Mouse (Mus musculus) ES-E14 (cell line): Measurements from ENCODE around the gene Nyap2. TPM values are rescaled to one million over a fixed set of nuclear protein-coding genes. Genes with fewer than 3 reads are reported as not detected.

Source experiments
- DNase-seq: peaks from one replicate; pipeline ENCODE4 v3.0.0-alpha.2; 2013; ENCODE audit warnings: low read depth, low spot score
- H3K27ac ChIP-seq: 2 replicates; pipeline ENCODE4 v1.5.1; 2012; ENCODE audit warnings: low read depth, mild to moderate bottlenecking, low read length, moderate library complexity, mixed read lengths; ENCODE audit not compliant: poor library complexity, insufficient read depth, severe bottlenecking
- H3K36me3 ChIP-seq: 2 replicates; pipeline ENCODE4 v1.6.1; 2012; ENCODE audit warnings: mild to moderate bottlenecking, low read length, moderate library complexity, mixed read lengths; ENCODE audit not compliant: control insufficient read depth, poor library complexity, insufficient read depth, severe bottlenecking
- H3K4me1 ChIP-seq, 2 experiments: fragments of 150-350 bp in 1 of 2; sonication (generic) in 1 of 2; 2 replicates each; pipeline ENCODE4 v1.6.1; 2012; ENCODE audit warnings: low read length in 2 of 2, mild to moderate bottlenecking in 1 of 2, mixed read lengths in 1 of 2; ENCODE audit not compliant: control insufficient read depth in 2 of 2, insufficient read depth in 2 of 2, poor library complexity in 1 of 2
- H3K4me3 ChIP-seq, 2 experiments: fragments of 150-350 bp in 1 of 2; sonication (generic) in 1 of 2; 2 replicates each; pipeline ENCODE4 v1.5.1; 2012; ENCODE audit warnings: low read length in 2 of 2, low read depth in 1 of 2, mild to moderate bottlenecking in 1 of 2, mixed read lengths in 1 of 2; ENCODE audit not compliant: insufficient read depth in 1 of 2, poor library complexity in 1 of 2, severe bottlenecking in 1 of 2
- H3K9ac ChIP-seq: 2 replicates; pipeline ENCODE4 v1.6.1; 2012; ENCODE audit warnings: low read depth, mild to moderate bottlenecking, low read length, mixed read lengths; ENCODE audit not compliant: poor library complexity, insufficient read depth, severe bottlenecking
- H3K9me3 ChIP-seq: fragments of 150-350 bp; sonication (generic); 2 replicates; pipeline ENCODE4 v1.6.1; 2012; ENCODE audit warnings: low read depth, mild to moderate bottlenecking, low read length; ENCODE audit not compliant: control insufficient read depth, insufficient read depth
- CHD2 ChIP-seq: IDR thresholded peaks from 2 replicates; pipeline ENCODE4 v1.6.1; 2014; ENCODE audit warnings: mild to moderate bottlenecking, low read depth, low read length, inconsistent platforms
- HCFC1 ChIP-seq: IDR thresholded peaks from 2 replicates; pipeline ENCODE4 v1.6.1; 2012; ENCODE audit warnings: low read length, inconsistent platforms, borderline replicate concordance; ENCODE audit not compliant: insufficient read depth
- MAFK ChIP-seq: IDR thresholded peaks from 2 replicates; pipeline ENCODE4 v1.6.1; 2014; ENCODE audit warnings: mild to moderate bottlenecking, low read depth, low read length, inconsistent platforms; ENCODE audit not compliant: insufficient read depth
- ZC3H11A ChIP-seq: IDR thresholded peaks from 2 replicates; pipeline ENCODE4 v1.6.1; 2012; ENCODE audit warnings: low read depth, mild to moderate bottlenecking, inconsistent platforms, low read length, borderline replicate concordance
- ZNF384 ChIP-seq: IDR thresholded peaks from 2 replicates; pipeline ENCODE4 v1.6.1; 2012; ENCODE audit warnings: low read depth, low read length, inconsistent platforms
- in situ Hi-C, 2 experiments: fragments of 600-800 bp; cut with MboI; formaldehyde crosslinking; loops; one replicate each; pipeline ENCODE4 v1.15.1; 2025; ENCODE audit warnings: low sequenced_read_pairs in 2 of 2, inconsistent platforms in 1 of 2; ENCODE audit not compliant: unreplicated experiment in 2 of 2
- total RNA-seq: library from RNA; depleted of rRNA; stranded (reverse); fragments of 300-350 nt; gene quantifications from 2 replicates; pipeline ENCODE4 v1.2.3, GENCODE M21; 2012

Gene Nyap2
- total RNA-seq, 1 experiment, result not detected

DNA sequence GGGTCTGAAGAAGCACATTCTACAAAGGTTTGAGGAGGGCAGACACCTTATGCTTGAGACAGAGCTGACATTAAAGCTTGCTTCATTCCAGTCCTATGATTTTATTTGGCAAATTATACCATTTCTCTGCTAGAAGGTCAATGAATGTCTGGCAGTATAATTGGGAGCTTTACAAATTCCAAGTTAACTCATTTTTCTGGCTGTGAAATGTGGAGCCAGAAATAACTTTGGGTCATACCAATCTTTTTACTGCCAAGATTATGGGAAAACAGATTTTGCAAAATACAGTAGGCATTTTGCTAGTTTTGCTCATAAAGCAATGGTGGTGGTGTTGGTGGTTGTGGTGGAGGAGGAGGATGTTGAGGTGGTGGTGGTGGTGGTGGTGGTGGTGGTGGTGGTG lies 96.0 kb downstream of the Nyap2 start:
- no peak overlapping the region for H3K4me3 ChIP-seq
- TF ChIP-seq MAFK (no peak), HCFC1 (no peak), ZC3H11A (no peak), ZNF384 (no peak)
- no peak overlapping the region for H3K9ac ChIP-seq
- DNase-seq, result no peak
- no peak overlapping the region for H3K27ac ChIP-seq
- no peaks in the 10 kb centered on the region for H3K36me3 ChIP-seq
- no peaks in the 10 kb centered on the region for H3K4me1 ChIP-seq
- in situ Hi-C loops, result no loop called here
- H3K9me3 ChIP-seq, result no peaks in the 10 kb centered on the region

- DNase-seq, result no peak
- no peak for TF ChIP-seq ZC3H11A
- TF ChIP-seq MAFK, result no peak
- TF ChIP-seq CHD2, result no peak
- no peak for TF ChIP-seq ZNF384
- TF ChIP-seq HCFC1, result no peak
- Histone ChIP-seq H3K9ac (no peak overlapping the region), H3K27ac (no peak overlapping the region), H3K9me3 (no peaks in the 10 kb centered on the region), H3K4me3 (no peak overlapping the region), H3K4me1 (no peaks in the 10 kb centered on the region), H3K36me3 (no peaks in the 10 kb centered on the region)
- in situ Hi-C loops, result no loop called here
Observed at GRCm38 (mm10) chr1:81173303-81173702, 96.6 kb downstream of the Nyap2 start.

DNA sequence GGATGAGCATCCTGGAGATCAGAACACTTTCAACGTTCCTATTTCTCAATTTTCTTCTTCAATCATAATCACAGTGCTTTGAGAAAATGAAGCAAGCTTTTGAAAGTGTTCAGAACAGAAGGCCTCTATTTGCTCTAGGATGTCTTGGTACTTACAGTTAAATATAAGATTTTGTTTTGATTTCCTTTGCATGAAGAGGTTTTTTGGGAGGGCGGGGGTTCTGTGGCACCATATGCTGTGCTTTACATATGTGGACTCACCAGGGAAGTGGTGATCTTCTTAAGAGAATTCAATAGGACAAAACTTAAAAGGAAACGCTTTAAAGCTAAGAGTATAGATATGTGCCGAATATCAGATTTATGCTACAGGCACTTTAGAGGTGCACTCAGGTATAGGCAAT lies 103.0 kb downstream of the Nyap2 start:
- no peaks in the 10 kb centered on the region for H3K4me1 ChIP-seq
- H3K9me3 ChIP-seq, result no peaks in the 10 kb centered on the region
- H3K36me3 ChIP-seq, result no peaks in the 10 kb centered on the region
- H3K9ac ChIP-seq, result no peak overlapping the region
- DNase-seq, result no peak
- H3K27ac ChIP-seq, result no peak overlapping the region
- H3K4me3 ChIP-seq, result no peak overlapping the region
- in situ Hi-C loops, result no loop called here
- TF ChIP-seq ZC3H11A, result no peak
- TF ChIP-seq ZNF384, result no peak
- TF ChIP-seq MAFK, result no peak

DNA sequence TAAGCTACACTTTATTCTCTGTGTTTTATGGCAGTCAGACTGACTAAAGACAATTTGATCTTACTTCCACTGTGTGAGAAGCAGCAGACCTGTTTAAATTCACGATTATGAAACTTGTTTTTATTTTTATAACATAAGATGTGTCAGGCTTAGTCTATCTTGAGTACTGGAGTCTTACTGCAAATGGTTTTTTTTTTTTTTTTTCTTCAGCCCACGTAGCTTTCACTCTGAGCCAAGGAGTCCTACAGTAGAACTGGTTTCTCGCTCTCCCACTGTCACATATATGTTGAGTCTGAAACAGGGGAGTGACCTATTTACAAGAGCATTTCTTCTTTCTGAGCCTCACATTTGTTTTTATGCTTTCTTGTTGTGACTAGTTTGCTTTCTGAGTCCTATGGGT lies 103.9 kb downstream of the Nyap2 start:
- H3K4me1 ChIP-seq, result no peaks in the 10 kb centered on the region
- no peaks in the 10 kb centered on the region for H3K36me3 ChIP-seq
- H3K9ac ChIP-seq, result no peak overlapping the region
- no peak for DNase-seq
- H3K27ac ChIP-seq, result no peak overlapping the region
- in situ Hi-C loops, result no loop called here
- no peak for TF ChIP-seq CHD2
- TF ChIP-seq ZC3H11A, result no peak
- TF ChIP-seq ZNF384, result no peak
- no peak for TF ChIP-seq MAFK
- TF ChIP-seq HCFC1, result no peak
- no peak overlapping the region for H3K4me3 ChIP-seq
- H3K9me3 ChIP-seq, result no peaks in the 10 kb centered on the region

DNA sequence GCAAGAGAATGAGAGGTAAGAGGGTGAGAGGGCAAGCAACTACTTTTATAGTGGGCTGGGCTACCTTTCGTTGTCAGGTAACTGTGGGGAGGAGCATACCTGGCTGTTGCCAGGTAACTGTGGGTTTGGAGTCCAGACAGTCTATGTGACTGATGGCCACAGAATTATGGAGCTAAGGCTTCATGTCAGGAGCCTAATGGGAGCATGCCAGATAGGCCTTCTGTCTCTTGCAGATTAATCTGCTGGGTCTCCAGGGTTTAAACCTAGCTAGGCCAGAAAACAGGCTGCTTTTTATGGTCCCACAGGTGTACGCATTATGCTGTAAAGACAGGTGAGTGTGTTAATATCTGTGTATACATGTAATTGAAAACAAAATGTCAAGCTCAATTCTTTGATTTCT lies 132.8 kb downstream of the Nyap2 start:
- Histone ChIP-seq H3K9me3 (no peaks in the 10 kb centered on the region), H3K27ac (no peak overlapping the region), H3K4me1 (no peaks in the 10 kb centered on the region), H3K9ac (no peak overlapping the region), H3K36me3 (no peaks in the 10 kb centered on the region), H3K4me3 (no peak overlapping the region)
- no peak for DNase-seq
- in situ Hi-C loops, result no loop called here
- no peak for TF ChIP-seq MAFK
- TF ChIP-seq ZC3H11A, result no peak
- TF ChIP-seq CHD2, result no peak
- TF ChIP-seq ZNF384, result no peak
- TF ChIP-seq HCFC1, result no peak
